ENCODE assay signal across 23 mouse cellular contexts in the genomic region with DNA sequence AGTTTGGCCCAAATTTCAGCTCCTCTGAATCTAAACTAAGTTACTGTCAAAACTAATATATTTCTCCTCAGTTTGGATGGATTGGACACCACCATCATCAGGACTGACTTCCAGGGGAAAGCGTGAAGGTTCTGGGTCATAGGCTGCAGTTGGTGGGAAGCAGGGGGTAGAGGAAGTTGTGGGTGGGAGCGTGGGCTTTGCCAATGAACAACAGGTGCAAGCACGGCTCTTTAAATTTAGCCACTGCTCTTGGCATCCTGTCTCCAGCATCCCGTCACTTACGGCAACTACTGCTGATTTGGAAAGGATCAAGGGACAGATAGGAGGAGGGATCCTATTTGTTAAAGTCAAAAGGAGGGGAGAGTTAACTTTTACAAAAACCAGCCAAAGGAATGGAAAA. TPM values are rescaled to one million over a fixed set of nuclear protein-coding genes. Genes with fewer than 3 reads are reported as not detected.
DNase-seq lines count a peak whose midpoint lies in the region; ATAC-seq and TF ChIP-seq lines count a peak whose summit lies in the region.
"Had no signal": no experiment of that assay in that cellular context is flagged by ENCODE, and none has a peak within 500 bp of the region (broad histone marks: within the 10 kb centered on the region; RNA-seq: fewer than 3 reads in every experiment).

No protein-coding gene starts in this region.

- DNase-seq in cerebellum, adult 2 months = peak; percentile 68 to 85
- DNase-seq in cerebellum, adult 9-11 months = peak; percentile 70
- DNase-seq in gastrocnemius, postnatal 25 days = peak; percentile 43
- DNase-seq in thymus, postnatal 10 days (ENCODE audit: low spot score in 2 of 2) = peak; percentile 56 to 60
- DNase-seq in embryonic facial prominence, embryonic 10.5 days (ENCODE audit: low spot score) = no peak
- DNase-seq: forebrain, postnatal 0 days; heart, postnatal 4 days; kidney, adult 8-10 months; kidney, postnatal 36 days; liver; lung, embryonic 14.5 days; lung, postnatal 4 days; retina, postnatal 1 day; right cerebral cortex, postnatal 4 days had no signal

- no peaks in the 10 kb centered on the region for H3K36me3 ChIP-seq in embryonic facial prominence, embryonic 10.5 days (replicated peaks)
- no peaks in the 10 kb centered on the region for H3K36me3 ChIP-seq in intestine, postnatal 0 days (ENCODE audit: control insufficient read depth, insufficient read depth)
- H3K36me3 ChIP-seq in heart, embryonic 12.5 days = no peaks in the 10 kb centered on the region
- H3K36me3 ChIP-seq: heart, embryonic 13.5 days; midbrain, embryonic 12.5 days had no signal

- no peak overlapping the region for H3K27ac ChIP-seq in cerebellum, adult 2 months (ENCODE audit: insufficient read depth, low read length)
- H3K27ac ChIP-seq in embryonic facial prominence, embryonic 10.5 days (replicated peaks) = no peak overlapping the region
- no peak overlapping the region for H3K27ac ChIP-seq in intestine, postnatal 0 days (ENCODE audit: low read depth, low read length)
- H3K27ac ChIP-seq in heart, embryonic 12.5 days (ENCODE audit: poor library complexity, severe bottlenecking) = no peak overlapping the region
- H3K27ac ChIP-seq: heart, embryonic 13.5 days; midbrain, embryonic 12.5 days had no signal

- no peak for TF ChIP-seq CTCF in cerebellum, adult 2 months (IDR thresholded peaks at IDR 0.05; ENCODE audit: borderline replicate concordance, insufficient read depth, low read depth, low read length)
- TF ChIP-seq CTCF in intestine, postnatal 0 days (IDR thresholded peaks at IDR 0.05; ENCODE audit: low read depth) = no peak

- no peak overlapping the region for H3K9ac ChIP-seq in intestine, postnatal 0 days (ENCODE audit: low read depth, low read length)
- H3K9ac ChIP-seq in heart, embryonic 12.5 days = no peak overlapping the region
- H3K9ac ChIP-seq: forebrain, postnatal 0 days; heart, embryonic 13.5 days; lung, embryonic 14.5 days; midbrain, embryonic 12.5 days had no signal

- H3K9me3 ChIP-seq in embryonic facial prominence, embryonic 10.5 days = no peaks in the 10 kb centered on the region
- no peaks in the 10 kb centered on the region for H3K9me3 ChIP-seq in intestine, postnatal 0 days (ENCODE audit: control insufficient read depth)
- H3K9me3 ChIP-seq in heart, embryonic 12.5 days (replicated peaks) = no peaks in the 10 kb centered on the region
- H3K9me3 ChIP-seq: heart, embryonic 13.5 days; midbrain, embryonic 12.5 days had no signal

- no peak overlapping the region for H3K4me2 ChIP-seq in intestine, postnatal 0 days (replicated peaks; ENCODE audit: low read depth)
- H3K4me2 ChIP-seq in heart, embryonic 12.5 days = no peak overlapping the region
- H3K4me2 ChIP-seq: heart, embryonic 13.5 days; lung, embryonic 14.5 days; midbrain, embryonic 12.5 days had no signal

- no peak for TF ChIP-seq POLR2A in cerebellum, adult 2 months (IDR thresholded peaks at IDR 0.05; ENCODE audit: borderline replicate concordance, insufficient read depth, low read length)

- H3K4me3 ChIP-seq in cerebellum, adult 2 months (replicated peaks; ENCODE audit: insufficient read depth, low read depth, low read length) = no peak overlapping the region
- H3K4me3 ChIP-seq in embryonic facial prominence, embryonic 10.5 days = no peak overlapping the region
- H3K4me3 ChIP-seq in intestine, postnatal 0 days (ENCODE audit: low read depth, low read length) = no peak overlapping the region
- no peak overlapping the region for H3K4me3 ChIP-seq in heart, embryonic 12.5 days
- H3K4me3 ChIP-seq: heart, embryonic 13.5 days; midbrain, embryonic 12.5 days had no signal

- no peak for ATAC-seq in intestine, postnatal 0 days
- ATAC-seq in heart, embryonic 12.5 days (ENCODE audit: insufficient number of reproducible peaks, low FRiP score) = no peak
- ATAC-seq: forebrain, postnatal 0 days had no signal

- H3K4me1 ChIP-seq in cerebellum, adult 2 months (ENCODE audit: control insufficient read depth, insufficient read depth, low read length) = peaks cover 6% of the 10 kb centered on the region; the same call in 1 of the 2 replicates
- no peaks in the 10 kb centered on the region for H3K4me1 ChIP-seq in embryonic facial prominence, embryonic 10.5 days
- no peaks in the 10 kb centered on the region; the same call in 1 of the 2 replicates for H3K4me1 ChIP-seq in intestine, postnatal 0 days (replicated peaks; ENCODE audit: control insufficient read depth, insufficient read depth, low read length)
- no peaks in the 10 kb centered on the region for H3K4me1 ChIP-seq in heart, embryonic 12.5 days (replicated peaks)
- H3K4me1 ChIP-seq: heart, embryonic 13.5 days had no signal

- WGBS in cerebellum, adult 2 months = 4% methylated on average over 5 of the region's 5 CpGs
- 69% methylated on average over 5 of the region's 5 CpGs for WGBS in embryonic facial prominence, embryonic 10.5 days
- WGBS in intestine, postnatal 0 days = 78% methylated on average over 5 of the region's 5 CpGs
- WGBS in heart, embryonic 12.5 days = 62% methylated on average over 5 of the region's 5 CpGs

- H3K27me3 ChIP-seq in cerebellum, adult 2 months (ENCODE audit: control insufficient read depth, insufficient read depth, low read length) = no peaks in the 10 kb centered on the region
- no peaks in the 10 kb centered on the region for H3K27me3 ChIP-seq in embryonic facial prominence, embryonic 10.5 days (replicated peaks; ENCODE audit: low read depth, poor library complexity, severe bottlenecking)
- no peaks in the 10 kb centered on the region for H3K27me3 ChIP-seq in intestine, postnatal 0 days (replicated peaks; ENCODE audit: control insufficient read depth, insufficient read depth, low read length)
- H3K27me3 ChIP-seq in heart, embryonic 12.5 days (replicated peaks) = no peaks in the 10 kb centered on the region
- H3K27me3 ChIP-seq: heart, embryonic 13.5 days; midbrain, embryonic 12.5 days had no signal

RNA-seq across cellular contexts. Expression of a gene that starts 7.0 kb away (rescaled TPM):
- 32.4 and 34.1 TPM in 2 replicates for polyA plus RNA-seq in cerebellum, adult 2 months (2012; rRNA removed)
- 10 to 100 TPM; 38.7 to 40.9 TPM for total RNA-seq in gastrocnemius, postnatal 25 days (2021)
- polyA plus RNA-seq in embryonic facial prominence, embryonic 10.5 days (2016; fragmentation: Nextera tagmentation; extraction: Ambion mirVana) = 17.4 and 19.4 TPM in 2 replicates
- 63.3 and 65.2 TPM in 2 replicates for polyA plus RNA-seq in intestine, postnatal 0 days (2015; fragmentation: Nextera tagmentation; extraction: Ambion mirVana)
- 27.5 and 27.8 TPM in 2 replicates for polyA plus RNA-seq in heart, embryonic 12.5 days (2016; fragmentation: Nextera tagmentation; extraction: Ambion mirVana)

RNA-seq across cellular contexts. Expression of a gene that starts 7.6 kb away (rescaled TPM):
- not detected in 2 replicates for polyA plus RNA-seq in cerebellum, adult 2 months (2012; rRNA removed)
- not detected for total RNA-seq in gastrocnemius, postnatal 25 days (2021)
- polyA plus RNA-seq in embryonic facial prominence, embryonic 10.5 days (2016; fragmentation: Nextera tagmentation; extraction: Ambion mirVana) = not detected in 2 replicates
- not detected in 2 replicates for polyA plus RNA-seq in intestine, postnatal 0 days (2015; fragmentation: Nextera tagmentation; extraction: Ambion mirVana)
- polyA plus RNA-seq in heart, embryonic 12.5 days (2016; fragmentation: Nextera tagmentation; extraction: Ambion mirVana) = not detected in 2 replicates
- total RNA-seq: ES-E14; forebrain, postnatal 0 days; gastrocnemius, adult 8-10 months; heart, postnatal 4 days; layer of hippocampus, postnatal 14 days; left cerebral cortex, postnatal 25 days had no signal
- polyA plus RNA-seq: embryonic facial prominence, embryonic 11.5 days; forebrain, postnatal 0 days; heart, embryonic 13.5 days; lung, embryonic 14.5 days; midbrain, embryonic 12.5 days had no signal
